Mouse (Mus musculus) ovary, adult 18-20 months (tissue): ENCODE data around the gene Eif2a.

Experiments
- DNase-seq: peaks from one replicate; pipeline ENCODE4 v3.0.0; 2022; ENCODE audit warnings: low spot score, mixed read lengths

Gene Eif2a

DNA sequence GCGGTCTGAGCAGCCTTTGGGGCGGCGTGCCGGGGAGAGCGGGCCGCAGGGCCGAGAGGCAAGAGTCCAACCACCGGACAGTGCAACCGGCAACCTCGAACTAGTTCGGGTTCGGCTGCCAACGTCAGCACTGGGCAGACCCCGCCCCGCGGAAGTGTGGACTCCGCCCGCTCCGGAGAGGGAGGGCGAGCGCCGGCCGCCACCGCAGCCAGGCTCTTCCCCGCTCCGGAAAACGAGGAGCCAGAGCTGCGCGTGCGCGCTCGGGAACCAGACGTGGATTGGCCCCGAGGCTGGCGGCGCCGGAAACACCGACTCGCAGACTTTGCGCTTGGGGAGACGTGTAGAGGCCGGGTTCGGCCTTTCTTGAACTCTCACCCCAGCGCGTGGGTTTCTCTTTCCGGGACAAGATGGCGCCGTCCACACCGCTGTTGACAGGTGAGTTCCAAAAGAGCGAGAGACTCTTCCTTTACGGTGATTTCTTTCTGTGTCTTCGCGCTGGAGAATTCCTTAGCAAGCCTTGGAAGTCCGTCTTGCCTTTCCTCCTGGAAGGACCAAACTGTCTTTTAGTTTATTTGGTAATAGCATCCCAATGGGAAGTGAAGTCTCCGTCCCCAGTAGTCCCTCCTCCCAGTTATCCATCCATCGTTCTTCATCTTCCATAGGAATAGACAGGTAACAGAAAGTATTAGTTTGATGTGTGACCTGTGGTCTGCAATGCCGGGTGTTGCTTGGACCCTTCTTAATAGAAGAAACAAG is at the start of gene Eif2a, which contains the start of gene Serp1:
Eif2a (plus strand) TSS at position 170 of the 756 bp plus-strand sequence.
Serp1 (minus strand) TSS at position 241 of the 756 bp plus-strand sequence.
- DNase-seq, result peak; percentile 99

DNA sequence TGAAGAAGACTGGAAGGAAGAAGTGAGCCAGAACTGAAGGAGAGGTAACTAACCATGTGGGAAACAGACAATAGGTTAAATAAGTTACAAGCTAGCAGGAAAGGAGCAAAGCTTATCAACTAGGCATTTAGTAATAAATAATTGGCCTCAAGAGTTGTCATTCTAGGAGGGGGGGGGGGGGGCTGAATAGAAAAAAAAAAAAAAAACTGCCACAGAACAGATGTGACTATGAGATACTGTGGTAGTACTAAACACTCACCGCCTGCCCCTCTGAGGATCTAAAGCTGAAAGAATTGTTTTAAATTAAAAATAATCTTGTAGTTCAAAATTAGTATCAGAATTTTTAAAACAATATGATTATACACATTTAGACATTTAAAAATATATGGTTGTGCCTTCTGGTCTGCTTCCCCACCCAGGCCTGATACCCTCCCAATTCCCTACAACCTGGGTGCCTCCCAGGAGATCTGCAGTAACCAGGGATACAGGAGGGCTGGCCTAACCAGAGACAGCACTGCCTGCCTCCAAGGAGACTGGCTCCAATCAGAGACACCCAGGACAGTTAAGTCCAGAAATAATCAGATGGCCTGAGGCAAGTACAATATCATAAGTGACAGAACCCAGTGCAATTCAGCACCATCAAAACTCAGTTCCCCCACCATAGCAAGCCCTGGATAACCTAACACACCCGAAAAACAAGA is 46.7 kb upstream of the Eif2a start:
- no peak for DNase-seq

DNA sequence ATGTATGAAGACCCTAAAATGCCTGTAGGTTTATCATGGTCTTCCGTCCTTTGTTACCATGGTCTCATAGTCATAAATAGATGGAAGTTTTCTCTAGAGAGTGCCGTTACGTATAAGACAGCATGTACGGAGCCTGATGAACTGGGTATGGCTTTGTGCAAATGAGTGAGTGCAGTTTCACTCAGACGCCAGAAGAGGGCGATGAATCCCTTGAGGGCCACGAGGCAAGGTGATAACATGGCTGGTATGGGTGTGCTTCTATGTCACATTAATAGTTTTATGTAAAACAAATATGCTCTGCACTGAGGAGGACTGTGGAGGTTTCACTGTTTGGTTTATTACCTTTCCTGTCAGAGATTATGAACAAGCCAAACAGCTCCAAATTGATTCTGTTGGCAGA is 39.7 kb upstream of the Eif2a start:
- no peak for DNase-seq

DNA sequence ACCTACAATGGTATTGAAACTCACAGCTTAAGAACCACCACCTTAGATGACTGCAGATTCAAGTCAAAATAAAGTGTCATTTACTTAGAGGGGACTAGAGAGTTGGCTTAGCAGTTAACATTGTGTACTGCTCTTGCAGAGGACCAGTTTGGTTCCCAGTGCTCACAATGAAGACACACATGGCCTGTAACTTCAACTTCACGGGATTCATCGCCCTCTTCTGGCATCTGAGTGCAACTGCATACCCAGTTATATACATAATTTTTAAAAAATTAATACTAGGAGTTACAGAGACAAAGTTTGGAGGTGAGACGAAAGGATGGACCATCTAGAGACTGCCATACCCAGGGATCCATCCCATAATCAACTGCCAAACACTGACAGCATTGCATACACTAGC is 38.5 kb upstream of the Eif2a start:
- no peak for DNase-seq

DNA sequence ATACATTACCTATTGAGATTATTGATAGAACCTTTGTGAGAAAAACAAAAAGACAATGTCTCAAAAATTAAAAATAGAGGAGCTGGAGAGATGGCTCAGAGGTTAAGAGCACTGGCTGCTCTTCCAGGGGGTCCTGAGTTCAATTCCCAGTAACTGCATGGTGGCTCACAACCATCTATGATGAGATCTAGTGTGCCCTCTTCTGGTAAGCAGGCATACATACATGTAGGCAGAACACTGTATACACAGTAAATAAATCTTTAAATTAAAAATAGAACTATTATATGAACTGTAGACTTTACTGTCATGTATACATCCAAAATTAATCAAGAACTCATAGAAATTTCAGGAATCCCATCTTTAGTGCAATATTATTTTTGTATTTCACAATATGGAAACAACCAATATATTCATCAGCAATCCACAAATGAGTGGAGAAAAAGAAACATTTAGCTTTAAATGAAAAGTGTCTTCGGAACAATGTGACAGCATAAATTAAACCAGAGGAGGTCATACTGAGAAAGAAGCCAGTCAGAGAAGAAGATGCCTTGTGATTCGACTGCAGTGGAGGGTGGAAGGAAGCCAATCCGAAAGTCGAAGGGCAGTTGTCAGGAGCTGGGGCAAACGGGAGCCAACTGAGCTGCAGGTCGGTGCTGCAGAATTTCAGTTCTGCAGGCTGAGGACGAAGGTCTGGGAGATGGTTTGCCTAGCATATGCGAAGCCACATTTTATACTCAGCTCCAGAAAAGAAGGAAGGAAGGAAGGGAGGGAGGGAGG is 37.4 kb upstream of the Eif2a start:
- DNase-seq, result no peak

DNA sequence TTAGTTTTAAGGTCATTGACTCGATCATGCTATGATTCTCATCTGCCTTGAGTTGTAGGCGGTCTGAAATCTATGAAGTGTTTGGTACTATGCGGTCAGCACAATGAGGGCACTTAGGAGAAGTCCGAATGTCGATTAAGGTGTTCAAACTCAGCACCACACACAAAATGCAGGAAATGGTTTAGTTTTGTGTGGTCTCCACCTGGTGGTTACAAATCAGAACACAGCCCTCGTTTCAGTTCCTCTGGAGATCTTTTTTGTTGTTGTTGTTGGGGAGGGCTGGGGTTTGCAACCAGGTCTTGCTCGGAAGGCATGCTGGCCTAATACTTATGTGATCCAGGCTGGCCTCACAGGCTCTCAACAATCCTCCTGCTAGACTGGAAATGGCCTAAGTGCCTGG is 34.8 kb upstream of the Eif2a start:
- DNase-seq, result no peak

DNA sequence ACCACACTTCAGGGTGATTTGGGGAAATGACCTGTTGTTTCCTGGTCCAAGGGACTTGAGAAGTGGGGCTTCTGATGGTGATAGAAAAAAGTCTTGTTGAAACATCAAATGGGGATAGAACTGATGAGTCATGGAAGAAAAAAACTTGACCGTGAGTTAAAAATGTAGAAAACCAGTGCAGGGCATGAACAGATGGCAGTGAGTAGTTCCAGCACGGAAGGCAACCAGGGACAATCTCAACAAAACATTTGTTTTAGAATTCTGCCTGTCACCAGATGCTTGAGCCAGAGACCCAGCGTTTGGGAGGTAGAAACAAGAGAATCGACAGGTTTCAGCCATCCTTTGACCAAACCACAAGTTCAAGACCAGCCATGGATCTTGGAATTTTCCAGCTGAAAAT is 32.0 kb upstream of the Eif2a start:
- no peak for DNase-seq

DNA sequence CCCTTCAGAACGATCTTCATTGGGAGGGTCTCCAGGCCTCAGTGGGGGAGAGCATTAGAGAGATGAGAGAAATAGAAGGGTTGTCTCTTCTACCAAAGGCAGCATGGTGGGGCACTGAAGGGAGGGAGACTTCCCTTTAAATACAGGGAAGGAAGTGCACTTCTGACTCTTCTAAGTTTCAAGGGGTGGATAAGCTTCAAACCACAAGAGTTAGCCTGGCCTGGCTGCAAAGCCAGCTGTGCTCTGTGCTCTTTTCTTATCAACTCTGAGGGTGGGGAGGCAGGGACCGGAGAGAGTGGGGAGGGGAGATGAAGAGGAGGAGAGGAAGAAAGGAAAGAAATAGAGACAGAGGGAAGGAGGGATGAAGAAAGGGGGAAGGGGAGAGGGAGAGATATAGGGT is 23.7 kb upstream of the Eif2a start:
- no peak for DNase-seq

DNA sequence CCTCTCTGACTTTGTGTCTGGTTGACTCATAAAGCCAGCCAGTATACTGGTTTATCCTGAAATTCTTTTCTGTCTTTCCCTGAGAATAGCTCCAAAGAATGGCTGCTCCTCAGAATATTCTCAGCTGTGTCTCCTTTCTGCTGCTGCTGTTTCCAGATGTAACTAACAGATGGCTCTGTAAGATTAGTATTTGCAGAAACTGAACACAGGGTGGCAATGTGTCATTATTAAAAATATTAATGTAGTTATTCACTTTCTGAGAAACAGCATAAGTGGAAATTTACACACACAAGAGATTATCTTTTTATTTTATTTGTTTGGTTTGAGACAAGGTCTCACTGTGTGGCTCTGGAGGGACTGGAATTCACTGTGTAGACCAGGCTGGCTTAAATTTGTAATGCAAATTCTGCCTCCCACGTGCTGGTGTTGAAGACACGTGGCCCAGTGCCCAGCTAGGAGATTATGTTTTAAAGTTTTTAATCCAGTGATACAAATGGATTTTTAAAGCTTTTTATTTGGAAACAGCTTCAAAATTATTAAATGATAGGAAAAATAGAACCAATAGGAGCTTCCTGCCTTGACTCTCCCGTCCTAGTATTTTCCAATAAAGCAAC is 21.8 kb upstream of the Eif2a start:
- DNase-seq, result no peak

DNA sequence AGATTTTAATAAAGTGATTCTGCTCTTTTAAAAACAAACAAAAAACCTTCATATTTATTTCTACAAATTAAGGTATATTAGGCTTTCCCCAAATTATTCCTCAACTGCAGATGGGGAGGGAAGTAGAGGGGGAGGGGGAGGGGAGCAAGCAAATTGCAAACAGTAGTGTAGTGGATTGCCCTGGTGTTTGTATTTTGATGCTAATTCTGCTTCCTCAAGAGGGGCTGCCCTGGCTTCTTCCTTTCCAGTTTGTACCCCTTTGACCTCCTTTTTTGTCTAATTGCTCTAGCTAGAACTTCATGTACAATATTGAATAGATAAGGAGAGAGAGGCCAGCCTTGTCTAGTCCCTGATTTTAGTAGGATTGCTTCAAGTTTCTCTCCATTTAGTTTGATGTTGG is 20.9 kb upstream of the Eif2a start:
- no peak for DNase-seq

DNA sequence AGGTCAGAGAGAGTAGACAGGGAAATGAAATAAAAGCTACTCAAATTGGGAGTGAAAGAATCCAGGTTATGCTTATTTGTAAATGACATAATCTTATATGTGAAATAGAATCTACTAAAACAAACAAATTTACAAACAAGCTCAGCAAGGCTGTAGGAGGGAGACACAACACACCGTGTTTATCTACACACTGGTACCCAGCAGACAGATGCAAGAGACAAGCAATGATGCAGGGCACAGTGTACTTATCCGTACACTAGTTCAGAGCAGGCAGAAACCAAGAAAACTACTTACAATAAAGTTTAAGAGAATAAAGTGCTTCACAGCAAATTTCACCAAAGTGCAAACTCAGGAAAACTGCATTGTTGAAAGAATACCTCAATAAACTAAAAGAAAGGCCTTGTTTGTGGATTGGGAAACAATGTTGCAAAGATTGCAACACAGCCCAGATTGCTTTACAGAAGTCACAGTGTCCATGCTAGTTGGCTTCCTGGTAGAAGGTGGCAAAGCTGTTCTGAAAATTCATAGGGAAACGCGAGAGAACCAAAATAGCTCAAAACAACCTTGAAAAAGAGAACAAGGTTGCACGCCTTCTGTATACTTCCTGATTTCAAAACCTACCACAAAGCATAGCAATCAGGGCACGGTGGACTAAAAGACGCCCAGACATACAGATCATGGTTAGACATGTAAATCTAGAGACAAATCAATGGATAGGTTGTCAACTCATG is 17.4 kb upstream of the Eif2a start:
- DNase-seq, result no peak

DNA sequence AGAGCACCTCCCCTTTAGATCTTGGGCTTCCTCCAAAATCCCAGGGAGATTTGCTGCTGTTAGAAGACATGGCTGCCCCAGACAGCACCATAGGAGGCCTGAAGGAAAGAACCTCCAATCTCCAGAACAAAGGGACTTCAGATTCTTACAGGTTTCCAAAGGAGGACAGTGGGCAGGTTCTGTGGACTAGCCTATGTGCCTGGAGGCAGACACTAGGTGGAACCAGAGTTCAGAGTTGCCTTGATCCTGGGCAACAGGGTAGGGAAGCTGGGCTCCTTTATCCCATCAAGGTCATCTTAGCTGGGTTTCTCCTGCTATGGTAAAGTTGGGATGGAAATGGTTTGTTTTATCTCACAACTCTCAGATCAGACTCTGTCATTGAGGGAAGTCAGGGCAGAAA is 14.0 kb upstream of the Eif2a start:
- no peak for DNase-seq

DNA sequence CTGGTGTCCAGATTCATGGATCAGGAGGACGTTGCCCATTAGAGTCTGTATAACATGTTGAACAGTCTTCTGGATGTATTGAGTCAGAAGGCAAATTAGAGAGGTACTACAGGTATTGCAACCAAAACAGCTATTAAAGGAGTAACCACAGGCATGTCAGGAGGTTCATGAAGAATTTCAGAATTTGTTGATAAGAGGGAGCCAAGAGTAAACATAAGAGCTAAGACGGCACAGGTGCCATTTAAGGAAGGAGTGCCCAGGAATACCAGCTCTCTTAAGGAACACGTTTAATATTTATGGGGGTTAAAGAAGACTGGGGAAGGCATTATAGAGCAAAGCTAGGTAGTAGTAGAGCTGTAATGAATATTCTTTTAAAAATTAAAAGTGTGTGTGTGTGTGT is 12.9 kb upstream of the Eif2a start:
- DNase-seq, result no peak

DNA sequence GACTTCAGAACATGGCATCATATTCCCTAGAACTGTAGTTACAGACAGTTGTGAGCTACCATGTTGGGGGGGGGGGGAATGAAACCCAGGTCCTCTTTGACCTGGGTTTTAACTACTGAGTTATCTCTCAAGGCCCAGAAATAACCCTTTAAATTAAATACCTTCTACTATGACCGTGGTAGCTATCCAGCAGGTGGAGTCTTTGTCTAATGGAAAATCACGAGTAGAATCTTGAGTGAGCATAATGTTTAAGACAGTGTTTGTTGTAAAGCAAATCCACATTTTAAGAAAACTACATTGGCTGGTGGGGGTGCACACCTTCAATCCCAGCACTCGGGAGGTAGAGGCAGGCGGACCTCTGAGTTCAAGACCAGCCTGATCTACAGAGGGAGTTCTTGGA is 12.1 kb upstream of the Eif2a start:
- DNase-seq, result no peak

DNA sequence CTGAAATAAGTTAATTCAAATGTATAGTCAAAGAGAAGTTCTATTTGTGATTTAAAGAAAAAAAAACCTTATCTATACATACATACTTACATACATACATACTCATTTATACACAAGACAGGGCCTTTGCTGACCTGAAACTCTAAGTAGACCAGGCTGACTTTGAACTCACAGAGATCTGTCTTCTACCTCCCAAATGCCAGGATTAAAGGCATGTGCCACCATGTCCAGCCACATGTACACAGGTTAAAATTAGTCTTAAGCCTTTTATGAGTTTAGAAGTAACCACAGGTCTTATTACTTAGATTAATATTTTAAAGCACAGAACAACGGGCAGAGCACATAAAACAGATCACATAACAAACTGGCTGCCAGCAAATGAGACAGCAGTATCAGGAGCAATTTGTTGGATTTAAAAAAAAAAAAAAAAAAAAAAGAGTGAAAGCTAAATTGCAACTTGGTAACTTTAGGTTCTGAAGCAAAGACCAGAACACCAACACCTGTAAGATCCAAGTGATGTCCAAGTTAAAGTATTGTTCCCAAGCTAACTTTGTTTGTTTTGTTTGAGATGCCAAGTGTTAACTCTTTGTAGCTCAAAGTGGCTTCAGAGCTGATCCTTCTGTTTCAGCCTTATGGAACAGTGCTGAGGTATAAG is 9.5 kb upstream of the Eif2a start:
- DNase-seq, result no peak

DNA sequence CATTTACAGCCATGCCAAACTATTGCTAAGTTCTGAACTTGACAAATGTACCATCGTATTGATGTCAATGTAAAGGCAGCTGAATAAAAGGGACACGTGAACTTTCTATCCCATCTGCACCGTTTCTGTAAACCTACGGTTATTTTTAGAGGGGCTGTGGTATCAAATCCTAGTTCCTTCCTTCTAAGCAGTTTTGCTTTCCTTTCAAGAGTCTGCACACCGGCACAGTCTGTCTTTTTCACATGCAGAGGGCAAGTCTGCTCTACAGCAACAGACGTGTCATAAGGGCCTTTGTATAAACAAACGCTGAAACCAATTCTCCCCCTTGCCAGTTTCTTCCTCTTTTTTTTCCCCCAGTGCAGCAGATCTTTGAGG is 9.0 kb upstream of the Eif2a start:
- DNase-seq, result no peak

DNA sequence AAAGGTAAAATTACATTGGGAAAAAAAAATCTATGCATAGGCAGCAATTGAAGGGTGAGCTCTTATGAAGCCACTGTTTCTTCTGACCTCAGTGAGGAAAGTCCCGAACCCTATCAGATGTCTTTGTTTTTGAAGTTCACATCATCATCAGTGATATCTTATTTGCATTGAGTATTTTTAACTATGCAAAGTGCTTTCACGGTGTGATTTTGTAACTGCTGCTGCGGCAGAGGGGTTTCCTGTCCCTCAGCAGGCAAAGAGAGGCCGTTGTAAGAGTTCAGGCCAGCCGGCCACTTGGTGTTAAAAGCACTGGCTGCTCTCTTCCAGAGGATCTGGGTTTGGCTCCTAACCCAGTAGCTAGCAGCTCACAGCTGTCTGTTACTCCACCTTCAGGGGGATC is 8.4 kb upstream of the Eif2a start:
- DNase-seq, result no peak

DNA sequence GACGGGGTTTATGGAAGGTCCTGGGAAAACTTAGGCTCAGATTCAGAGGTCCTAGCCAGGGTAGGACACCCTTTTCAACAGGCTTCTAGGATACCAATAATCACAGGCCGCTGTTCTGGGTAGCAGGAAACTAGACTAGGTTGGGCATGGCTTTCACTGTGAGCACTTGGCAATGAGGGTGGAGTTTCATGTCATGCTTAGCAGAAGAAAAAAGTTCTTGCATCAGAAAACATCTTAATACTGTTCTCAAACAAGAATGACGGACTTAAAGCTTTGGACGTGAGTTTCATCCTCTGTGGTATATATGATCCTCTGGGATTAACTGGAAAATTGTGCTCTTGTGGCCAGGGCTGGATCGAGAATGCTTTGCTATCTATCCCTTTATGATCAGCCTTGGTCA is 7.8 kb upstream of the Eif2a start:
- DNase-seq, result no peak

DNA sequence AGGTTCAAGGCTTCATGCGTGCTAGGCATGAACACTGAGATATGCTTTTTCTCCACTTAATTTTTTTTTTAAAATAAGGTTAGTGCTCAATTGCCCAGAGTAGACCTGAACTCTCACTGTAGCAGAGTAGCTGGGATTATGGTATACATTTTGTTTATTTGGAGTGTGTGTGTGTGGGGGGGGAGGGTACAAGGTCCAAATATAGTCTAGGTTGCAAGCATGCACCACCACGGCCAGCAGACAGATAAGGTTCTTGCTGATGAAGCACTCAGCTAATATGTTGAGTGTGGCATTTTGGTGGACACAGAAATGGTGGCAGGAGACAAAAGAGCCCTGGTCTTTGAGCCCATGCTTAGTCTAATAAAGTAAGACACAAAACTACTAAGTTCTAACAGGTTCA is 6.7 kb upstream of the Eif2a start:
- no peak for DNase-seq

DNA sequence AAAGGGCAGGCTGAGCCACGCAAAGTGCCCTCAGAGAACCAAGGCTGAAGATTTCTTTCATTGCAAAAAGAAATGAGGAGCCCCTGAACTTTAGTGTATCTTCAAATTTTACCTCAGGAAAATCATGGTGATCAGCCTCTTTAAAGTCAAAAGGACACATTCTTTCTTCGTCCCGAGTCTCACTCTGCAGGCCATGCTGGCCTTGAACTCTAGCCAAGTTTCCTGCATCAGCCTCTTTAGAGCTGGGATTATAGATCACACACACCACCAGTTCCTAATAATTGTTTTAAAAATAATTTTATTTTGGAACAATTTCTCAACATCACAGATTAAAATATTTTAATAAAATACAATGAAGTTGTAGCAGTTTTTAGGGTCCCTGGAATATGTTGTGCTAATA is 6.1 kb upstream of the Eif2a start:
- DNase-seq, result no peak

DNA sequence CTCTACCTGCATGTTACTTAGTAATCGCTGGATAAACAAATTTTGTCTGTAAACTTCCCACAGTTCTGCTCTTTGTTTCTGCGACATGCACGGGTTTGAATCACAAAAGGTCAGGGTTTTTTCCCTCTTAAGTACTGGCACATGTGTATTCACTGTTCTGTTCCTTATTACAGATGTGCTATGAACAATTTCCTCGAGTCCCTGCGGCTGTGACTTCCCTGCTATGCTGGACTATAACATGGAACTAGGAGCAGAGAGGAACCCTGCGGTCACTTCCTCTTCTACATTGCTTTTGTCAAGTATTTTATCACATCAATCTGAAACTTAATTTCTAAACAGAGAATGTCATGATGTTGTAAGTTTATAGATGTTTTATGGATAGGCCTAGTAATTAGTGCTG is 5.3 kb upstream of the Eif2a start:
- DNase-seq, result no peak
